Mouse (Mus musculus) kidney, adult 2 months (tissue): ENCODE measurements around the gene Rnf157. TPM values are rescaled to one million over a fixed set of nuclear protein-coding genes. Genes with fewer than 3 reads are reported as not detected.
"Not testable (repeated sequence)": the region's sequence is repeated elsewhere in the genome, so short reads cannot be mapped to it uniquely, and the experiment has no call there.

ENCODE experiments used
- DNase-seq: peaks from one replicate; pipeline ENCODE4 v3.0.0; 2021
- H3K27ac ChIP-seq: fragments of 200-500 bp; 2 replicates; pipeline ENCODE4 v1.5.1; 2012; ENCODE audit warnings: low read depth, low read length, control low read depth, inconsistent platforms; ENCODE audit not compliant: insufficient read depth
- H3K27me3 ChIP-seq: fragments of 200-500 bp; replicated peaks from 2 replicates; pipeline ENCODE4 v1.6.1; 2012; ENCODE audit warnings: mild to moderate bottlenecking, moderate library complexity, low read length, inconsistent platforms; ENCODE audit not compliant: control insufficient read depth, insufficient read depth
- H3K36me3 ChIP-seq: fragments of 200-500 bp; 2 replicates; pipeline ENCODE4 v1.6.1; 2012; ENCODE audit warnings: mild to moderate bottlenecking, moderate library complexity, low read length, inconsistent platforms; ENCODE audit not compliant: control insufficient read depth, insufficient read depth
- H3K4me1 ChIP-seq: fragments of 200-500 bp; 2 replicates; pipeline ENCODE4 v1.6.1; 2011; ENCODE audit warnings: low read length; ENCODE audit not compliant: control insufficient read depth, insufficient read depth
- H3K4me3 ChIP-seq: fragments of 200-500 bp; 2 replicates; pipeline ENCODE4 v1.5.1; 2011; ENCODE audit warnings: mild to moderate bottlenecking, low read depth, low read length, control low read depth; ENCODE audit not compliant: insufficient read depth
- CTCF ChIP-seq: fragments of 200-500 bp; conservative IDR thresholded peaks from 2 replicates; pipeline ENCODE4 v1.5.1; 2011; ENCODE audit warnings: low read depth, mild to moderate bottlenecking, control low read depth, low read length, moderate library complexity, mixed read lengths; ENCODE audit not compliant: insufficient read depth, insufficient read length
- POLR2A ChIP-seq: fragments of 200-500 bp; IDR thresholded peaks from one replicate; pipeline ENCODE4 v1.6.1; 2011; ENCODE audit warnings: low read depth, low read length, control low read depth
- WGBS: fragments of 180-500 bp; shearing (Covaris S2); methylation state at CpG from one replicate; pipeline ENCODE4 v1.1.7; 2018; 5-methylcytosine and 5-hydroxymethylcytosine counted together
- polyA plus RNA-seq: library from polyadenylated mRNA; depleted of rRNA; stranded (reverse); fragments of >200 nt; gene quantifications from 2 replicates; pipeline ENCODE4 v1.2.3, GENCODE M21; 2012

Gene Rnf157
- polyA plus RNA-seq, 1 experiment: 2.9 TPM

DNA sequence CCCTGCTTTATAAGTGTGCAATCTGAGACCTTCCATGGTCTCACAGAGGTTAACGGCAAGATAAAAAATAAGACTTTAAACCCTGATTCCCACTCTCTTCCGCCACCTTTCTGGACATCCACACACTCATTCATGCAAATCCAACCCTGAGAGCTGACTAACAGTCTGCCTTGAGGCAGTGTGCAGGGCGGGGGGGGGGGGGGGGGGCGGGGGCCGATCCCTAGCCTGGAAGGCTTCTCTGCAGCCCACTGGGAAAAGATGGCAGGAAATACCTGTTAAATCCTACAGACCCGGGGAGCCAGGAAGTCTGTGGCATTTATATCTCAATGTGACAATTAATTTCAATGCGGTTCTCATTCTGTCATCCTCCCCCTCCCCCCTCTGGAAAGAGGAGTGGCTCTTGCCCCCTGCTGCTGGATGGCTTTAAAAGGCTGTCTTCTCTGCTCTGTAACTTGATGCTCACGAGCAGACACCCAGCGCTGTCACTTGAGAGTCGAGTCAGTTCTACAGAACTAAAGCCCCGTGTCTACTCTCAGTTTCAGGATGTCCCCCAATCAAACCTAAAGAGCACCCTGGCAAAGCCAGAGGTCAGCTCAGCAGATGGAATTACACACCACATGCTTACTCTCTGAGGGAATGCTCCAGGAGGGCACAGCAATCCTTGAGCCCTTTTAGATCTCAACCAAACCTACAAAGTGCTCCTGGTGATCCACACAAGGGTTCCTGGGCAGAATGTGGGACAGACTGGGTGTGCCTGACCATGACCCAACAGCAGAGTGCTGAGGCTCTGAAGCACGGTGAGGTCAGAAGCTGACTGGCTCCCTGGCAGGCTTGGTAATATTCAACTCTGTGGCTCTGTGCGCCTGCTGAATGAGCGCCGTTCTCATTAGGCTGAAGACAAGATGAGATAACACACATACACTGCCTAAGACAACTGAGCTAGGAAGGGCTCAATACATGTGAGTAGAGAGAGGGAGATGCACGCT lies 25.5 kb downstream of the Rnf157 start:
- no peaks in the 10 kb centered on the region for H3K36me3 ChIP-seq
- peak; percentile 44 for DNase-seq
- 13% methylated on average over 16 of the region's 16 CpGs for WGBS
- H3K4me3 ChIP-seq: no peak overlapping the region; the same call in 1 of the 2 replicates
- H3K4me1 ChIP-seq: peaks cover 10% of the 10 kb centered on the region; the same call in 1 of the 2 replicates
- no peaks in the 10 kb centered on the region for H3K27me3 ChIP-seq
- no peak for TF ChIP-seq CTCF
- no peak for TF ChIP-seq POLR2A
- no peak overlapping the region; the same call in 1 of the 2 replicates for H3K27ac ChIP-seq

DNA sequence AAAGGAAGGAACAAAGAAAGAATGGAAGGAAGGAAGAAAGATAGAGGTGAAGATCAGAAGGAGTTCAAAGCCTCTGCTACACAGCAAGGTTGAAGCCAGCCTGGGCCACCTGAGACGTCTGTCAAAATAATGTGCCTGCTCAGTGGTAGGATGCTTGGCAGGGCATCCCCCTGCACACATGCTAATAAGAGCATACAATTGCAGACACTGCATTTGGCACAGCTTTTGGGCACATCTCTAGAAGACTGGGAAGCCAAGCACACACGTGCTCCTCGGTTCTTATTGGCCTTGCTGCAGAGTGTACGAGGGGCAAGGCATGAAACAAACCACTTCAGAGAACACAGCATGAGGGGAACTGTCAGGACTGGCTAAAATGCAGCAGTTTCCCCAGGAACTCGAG lies 26.8 kb downstream of the Rnf157 start:
- peaks cover 10% of the 10 kb centered on the region; the same call in 1 of the 2 replicates for H3K4me1 ChIP-seq
- no peak for DNase-seq
- WGBS: 55% methylated on average over 5 of the region's 5 CpGs
- no peak for TF ChIP-seq POLR2A
- no peak for TF ChIP-seq CTCF
- H3K27me3 ChIP-seq: no peaks in the 10 kb centered on the region
- no peaks in the 10 kb centered on the region for H3K36me3 ChIP-seq
- H3K27ac ChIP-seq: no peak overlapping the region
- H3K4me3 ChIP-seq: no peak overlapping the region

DNA sequence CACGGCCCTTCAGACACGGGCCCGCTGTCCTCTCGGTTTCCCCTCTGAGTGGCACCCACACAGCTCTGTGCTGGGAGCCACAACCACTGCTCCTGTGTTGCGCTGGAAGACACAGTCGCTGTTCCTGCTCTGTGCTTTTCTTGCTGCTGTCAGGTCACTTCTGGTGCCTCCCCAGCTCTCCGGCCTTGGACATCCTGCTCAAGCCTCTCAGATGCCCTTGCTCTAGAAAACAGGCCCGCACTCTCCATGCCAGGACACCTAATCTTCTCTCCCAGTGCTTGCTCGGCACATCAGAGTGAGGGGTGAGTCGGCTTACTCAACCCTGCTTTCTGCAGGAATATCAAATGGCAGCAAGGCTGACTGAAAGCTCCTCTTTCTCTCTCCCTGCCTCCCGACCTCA lies 28.7 kb downstream of the Rnf157 start:
- Histone ChIP-seq H3K36me3 (no peaks in the 10 kb centered on the region), H3K4me1 (peaks cover 10% of the 10 kb centered on the region; the same call in 1 of the 2 replicates), H3K4me3 (no peak overlapping the region), H3K27ac (no peak overlapping the region), H3K27me3 (no peaks in the 10 kb centered on the region)
- TF ChIP-seq POLR2A (no peak), CTCF (no peak)
- no peak for DNase-seq
- 80% methylated on average over 11 of the region's 11 CpGs for WGBS

DNA sequence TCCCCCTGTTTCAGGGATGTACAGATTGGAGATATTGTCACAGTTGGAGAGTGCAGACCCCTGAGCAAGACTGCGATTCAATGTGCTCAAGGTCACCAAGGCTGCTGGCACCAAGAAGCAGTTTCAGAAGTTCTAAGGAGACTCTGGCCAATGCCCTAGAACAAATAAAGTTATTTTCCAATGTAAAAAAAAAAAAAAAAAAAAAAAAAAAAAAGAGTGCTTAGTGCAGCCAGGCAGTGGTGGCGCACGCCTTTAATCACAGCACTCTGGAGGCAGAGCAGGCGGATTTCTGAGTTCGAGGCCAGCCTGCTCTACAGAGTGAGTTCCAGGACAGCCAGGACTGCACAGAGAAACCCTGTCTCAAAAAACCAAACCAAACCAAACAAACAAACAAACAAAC lies 29.8 kb downstream of the Rnf157 start:
- H3K36me3 ChIP-seq, H3K27ac ChIP-seq, H3K4me3 ChIP-seq, DNase-seq, H3K4me1 ChIP-seq, H3K27me3 ChIP-seq: not testable (repeated sequence)
- WGBS: 78% methylated on average over 5 of the region's 5 CpGs

DNA sequence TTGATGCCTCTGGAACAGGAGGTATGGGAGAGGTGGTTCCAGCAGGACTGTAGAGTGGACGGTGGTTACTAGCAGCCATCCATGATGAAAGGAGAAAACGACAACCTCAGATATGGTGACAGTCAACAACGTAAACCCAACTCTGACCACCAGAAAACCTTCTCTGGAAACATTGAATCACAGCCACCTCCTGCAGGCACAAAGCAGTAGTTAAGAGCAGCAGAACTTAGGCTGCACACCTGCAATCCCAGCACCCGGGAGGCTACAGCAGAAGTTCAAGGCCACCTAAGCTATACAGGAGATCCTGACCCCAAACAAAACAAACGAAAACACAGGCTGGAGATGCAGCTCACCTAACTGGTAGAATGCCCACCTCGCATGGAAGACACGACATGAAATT lies 32.1 kb downstream of the Rnf157 start:
- Histone ChIP-seq H3K27ac (no peak overlapping the region), H3K27me3 (no peaks in the 10 kb centered on the region), H3K36me3 (no peaks in the 10 kb centered on the region), H3K4me3 (no peak overlapping the region), H3K4me1 (no peaks in the 10 kb centered on the region)
- WGBS: 87% methylated on average over 7 of the region's 7 CpGs
- no peak for TF ChIP-seq POLR2A
- TF ChIP-seq CTCF: no peak
- no peak for DNase-seq

DNA sequence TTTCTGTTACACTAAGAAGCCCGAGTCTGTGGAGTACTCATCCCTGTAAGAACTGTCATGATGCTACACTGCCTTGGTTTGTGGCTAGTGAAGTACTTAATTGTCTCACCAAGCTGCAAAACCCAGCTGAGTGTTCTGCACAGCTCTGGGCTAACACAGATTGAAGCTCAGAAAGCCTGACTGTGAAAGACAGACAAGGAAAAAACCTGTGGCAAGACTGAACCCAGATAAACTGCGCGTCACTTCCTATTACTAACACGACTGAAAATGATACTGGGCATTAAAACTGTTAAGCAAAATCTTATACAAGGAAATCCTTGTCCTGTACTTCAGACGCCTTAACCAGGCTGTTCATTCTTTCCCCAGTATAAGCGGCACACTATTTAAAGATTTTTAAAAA lies 33.3 kb downstream of the Rnf157 start:
- WGBS: 78% methylated on average over 6 of the region's 6 CpGs
- Histone ChIP-seq H3K27me3 (no peaks in the 10 kb centered on the region), H3K36me3 (no peaks in the 10 kb centered on the region), H3K4me3 (no peak overlapping the region), H3K4me1 (no peaks in the 10 kb centered on the region), H3K27ac (no peak overlapping the region)
- DNase-seq: no peak
- no peak for TF ChIP-seq POLR2A
- TF ChIP-seq CTCF: no peak

DNA sequence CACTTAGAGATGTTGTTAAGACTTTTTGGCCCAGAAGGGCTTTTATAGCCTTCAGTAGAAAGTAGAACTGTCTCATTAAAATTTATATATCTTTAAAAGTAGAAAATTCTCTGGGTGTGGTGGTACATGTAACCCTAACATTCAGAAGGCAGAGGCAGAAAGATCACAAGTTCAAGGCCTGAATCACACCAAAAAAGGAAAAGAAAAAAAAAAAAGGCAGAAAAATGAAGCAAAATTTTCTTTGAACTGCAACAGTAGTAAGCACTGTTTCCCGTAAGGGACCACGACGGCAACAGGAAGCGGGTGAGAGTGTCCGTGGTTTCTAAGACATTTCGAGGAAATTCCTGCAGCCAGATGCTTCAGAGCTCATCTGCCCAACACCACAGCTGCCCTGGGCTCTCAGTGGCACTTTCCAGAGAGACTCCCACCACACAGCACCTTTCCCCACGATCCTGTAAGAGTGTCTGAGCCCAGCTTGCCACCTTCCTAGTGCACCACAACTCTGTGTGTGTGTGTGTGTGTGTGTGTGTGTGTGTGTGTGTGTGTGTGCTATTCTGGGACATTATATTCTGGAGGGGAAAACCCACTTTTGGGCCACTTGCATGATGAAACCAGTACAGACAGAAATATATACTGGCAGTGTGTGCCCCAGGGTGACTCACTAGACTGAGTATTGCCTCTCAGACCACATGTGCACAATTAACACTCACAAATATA lies 35.7 kb downstream of the Rnf157 start:
- no peaks in the 10 kb centered on the region for H3K4me1 ChIP-seq
- 46% methylated on average over 7 of the region's 7 CpGs for WGBS
- H3K4me3 ChIP-seq: no peak overlapping the region
- TF ChIP-seq POLR2A (no peak), CTCF (no peak)
- H3K27me3 ChIP-seq: no peaks in the 10 kb centered on the region
- peak; percentile 33 for DNase-seq
- H3K27ac ChIP-seq: no peak overlapping the region
- H3K36me3 ChIP-seq: no peaks in the 10 kb centered on the region
